Mouse (Mus musculus): ENCODE results near the gene Smarcb1.
A peak's percentile ranks its signal among the peaks of the same experiment; 100 is the strongest.

Gene Smarcb1

DNA sequence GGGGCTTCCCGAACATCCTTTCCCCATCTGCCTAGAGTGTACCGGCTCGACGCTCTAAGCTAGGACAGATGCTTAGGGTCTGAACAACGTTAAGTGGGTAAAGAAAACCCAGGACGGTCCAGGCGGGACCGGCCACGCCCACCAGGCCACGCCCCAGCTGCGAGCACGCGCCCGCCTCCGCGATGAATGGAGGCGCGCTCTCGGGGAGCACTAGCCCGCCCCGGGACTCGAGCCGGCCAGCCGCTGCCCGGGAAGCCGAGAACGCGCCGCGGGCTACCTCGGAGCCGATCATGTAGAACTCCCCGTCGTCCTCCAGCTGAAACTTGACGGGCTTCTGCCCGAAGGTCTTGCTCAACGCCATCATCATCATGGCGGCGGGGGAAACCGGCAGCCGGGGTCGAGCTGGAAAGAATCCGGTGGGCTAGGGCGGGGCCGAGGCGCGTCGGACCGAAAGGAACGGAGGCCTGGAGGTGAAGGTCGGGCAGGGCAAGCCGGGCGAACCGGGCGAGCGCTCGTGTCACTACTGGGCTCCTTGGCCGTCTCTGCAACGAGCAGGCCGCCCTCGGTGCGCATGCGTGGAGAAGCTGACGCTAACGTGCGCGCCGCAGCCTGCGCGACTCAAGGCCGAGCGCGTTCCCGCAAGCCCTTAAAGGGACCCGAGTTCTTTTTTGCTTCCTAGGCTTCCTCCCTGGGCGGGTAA, at the start of gene Smarcb1:
Gene Smarcb1, minus strand, starts transcription at position 592 of the 700 bp plus-strand sequence.
- DNase-seq (ENCODE audit: low spot score) = peak; percentile 83

DNA sequence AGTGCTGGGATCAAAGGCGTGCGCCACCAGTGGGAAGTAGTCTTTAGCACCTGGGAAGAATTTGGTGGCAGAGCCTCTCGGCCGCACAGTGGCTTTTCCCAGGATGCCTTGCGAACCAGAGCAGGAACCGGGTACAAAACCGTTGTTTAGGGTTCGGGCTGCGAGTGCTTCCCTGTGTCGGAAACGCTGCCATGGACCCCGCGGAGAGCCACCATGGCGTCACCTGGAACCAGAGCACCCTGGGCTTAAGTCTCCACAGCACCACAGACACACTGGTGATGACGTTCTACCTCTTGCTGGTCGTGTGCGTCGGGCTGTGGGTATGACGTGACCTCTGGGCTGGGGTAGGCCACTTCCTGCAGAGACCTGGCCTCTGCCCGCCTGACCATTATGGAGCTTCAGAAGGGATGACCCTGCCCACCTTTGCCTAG, 33.0 kb upstream of the Smarcb1 start, which contains the start of gene Gm5134:
Gene Gm5134, plus strand, starts transcription at position 134 of the 431 bp plus-strand sequence.
- DNase-seq (ENCODE audit: low spot score) = no peak

DNA sequence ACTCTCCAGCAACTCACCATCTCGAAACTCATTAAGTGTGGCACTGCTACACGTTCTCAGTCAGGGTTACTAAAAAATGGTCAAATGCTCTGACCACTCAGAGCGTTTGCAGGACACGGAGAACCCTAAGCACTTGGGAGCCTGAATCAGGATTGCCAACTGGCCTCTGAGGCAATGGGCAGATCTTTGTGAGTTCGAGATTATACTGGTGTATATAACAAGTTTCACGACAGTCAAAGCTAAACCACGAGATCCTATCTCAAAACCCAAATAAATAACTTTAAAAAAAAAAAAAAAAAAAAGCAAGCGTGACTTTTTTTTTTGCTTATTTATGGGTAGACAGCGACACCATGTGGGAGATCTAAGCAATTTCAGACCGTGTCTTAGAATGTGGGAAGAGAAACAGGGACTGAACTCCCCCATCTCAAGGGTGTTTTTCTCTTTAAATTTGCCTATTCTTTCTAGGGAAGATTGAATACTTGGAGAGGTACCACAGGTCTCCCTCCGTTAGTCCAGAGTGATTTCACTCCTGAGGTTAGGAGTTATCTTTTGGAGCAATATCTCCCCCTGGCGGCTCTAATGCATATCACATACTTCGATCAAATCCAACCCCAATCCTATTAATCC, 30.1 kb upstream of the Smarcb1 start:
- DNase-seq (ENCODE audit: low spot score) = peak; percentile 71

DNA sequence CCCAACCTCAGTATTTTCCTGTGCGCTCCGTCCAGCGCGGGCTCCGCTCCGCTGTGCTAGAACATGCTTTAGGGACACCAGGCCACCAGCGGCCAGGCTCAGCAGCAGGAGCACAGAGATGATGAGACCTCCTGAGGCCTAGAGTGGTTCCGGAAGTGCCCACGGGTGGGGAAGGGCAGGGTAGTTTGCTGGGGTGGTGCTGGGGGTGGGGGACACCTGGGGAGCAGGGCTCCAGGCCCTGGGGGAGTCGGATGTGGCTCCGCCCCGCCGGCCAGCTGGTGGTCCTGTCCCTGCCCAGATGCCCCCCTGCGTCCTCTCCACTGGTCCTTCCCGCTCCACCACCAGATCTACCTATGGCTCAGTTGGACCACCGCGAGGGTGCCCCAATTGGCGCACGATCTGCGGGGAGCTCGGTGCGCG, 29.4 kb upstream of the Smarcb1 start:
- no peak for DNase-seq (ENCODE audit: low spot score)

DNA sequence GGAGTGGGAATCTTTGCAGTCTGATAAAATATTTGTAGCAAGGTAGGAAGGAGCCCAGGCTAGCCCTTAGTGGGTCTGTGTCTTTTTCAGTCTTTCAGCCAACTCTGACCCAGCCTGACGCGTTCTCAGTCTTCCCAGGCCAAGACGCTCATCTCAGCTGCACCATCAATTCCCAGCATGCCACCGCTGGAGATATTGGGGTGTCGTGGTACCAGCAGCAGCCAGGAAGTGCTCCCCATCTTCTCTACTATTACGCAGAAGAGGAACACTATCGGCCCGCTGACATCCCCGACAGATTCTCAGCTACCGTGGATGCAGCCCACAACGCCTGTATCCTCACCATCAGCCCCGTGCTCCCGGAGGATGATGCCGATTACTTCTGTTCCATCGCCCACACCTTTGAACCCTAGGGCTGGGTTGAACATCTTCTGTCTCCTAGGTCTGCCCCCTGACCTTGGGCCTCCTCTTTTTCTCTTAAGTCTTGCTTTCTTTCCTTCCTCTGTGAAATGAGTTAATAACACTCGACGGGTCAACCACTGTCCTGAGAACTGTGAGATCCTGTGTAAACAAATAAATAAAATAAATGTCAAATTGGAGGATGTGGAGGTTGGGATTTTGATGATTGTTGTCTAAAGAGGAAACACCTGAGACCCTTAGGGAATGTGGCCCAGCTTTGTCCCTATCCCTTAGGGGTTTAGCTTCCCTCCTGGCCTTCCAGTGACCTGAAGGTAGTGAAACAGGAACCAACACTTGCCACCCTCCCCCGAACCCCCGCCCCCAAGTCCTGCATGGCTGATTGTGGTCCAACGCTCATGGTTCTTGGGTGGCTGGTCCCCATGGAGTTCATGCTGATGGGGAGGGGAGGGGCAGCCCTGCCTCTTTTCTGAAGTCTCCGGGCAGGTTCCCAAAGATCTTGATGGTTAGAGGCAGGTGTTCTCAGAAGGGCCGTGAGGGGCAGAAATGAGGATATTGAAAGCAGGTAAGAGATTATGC, 27.9 kb upstream of the Smarcb1 start:
- no peak for DNase-seq (ENCODE audit: low spot score)

DNA sequence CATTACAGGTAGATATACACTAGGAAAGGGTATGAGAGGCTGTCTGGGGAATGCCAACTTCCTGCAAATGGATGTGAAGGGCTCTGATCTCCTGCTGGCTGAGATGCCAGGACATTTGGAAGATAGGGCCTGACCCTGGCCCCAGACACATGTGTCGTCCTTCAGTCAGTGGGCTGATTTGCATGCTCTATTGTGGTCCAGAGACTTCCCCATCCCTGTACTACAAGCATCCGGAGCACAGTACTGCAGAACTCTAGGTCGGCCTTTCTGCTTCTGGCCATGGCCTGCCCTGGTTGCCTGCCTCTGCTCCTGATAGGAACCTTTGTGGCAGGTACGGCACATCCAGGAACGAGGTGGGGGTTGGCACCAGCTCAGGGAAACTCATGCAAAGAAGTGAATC, 26.7 kb upstream of the Smarcb1 start:
- no peak for DNase-seq (ENCODE audit: low spot score)

DNA sequence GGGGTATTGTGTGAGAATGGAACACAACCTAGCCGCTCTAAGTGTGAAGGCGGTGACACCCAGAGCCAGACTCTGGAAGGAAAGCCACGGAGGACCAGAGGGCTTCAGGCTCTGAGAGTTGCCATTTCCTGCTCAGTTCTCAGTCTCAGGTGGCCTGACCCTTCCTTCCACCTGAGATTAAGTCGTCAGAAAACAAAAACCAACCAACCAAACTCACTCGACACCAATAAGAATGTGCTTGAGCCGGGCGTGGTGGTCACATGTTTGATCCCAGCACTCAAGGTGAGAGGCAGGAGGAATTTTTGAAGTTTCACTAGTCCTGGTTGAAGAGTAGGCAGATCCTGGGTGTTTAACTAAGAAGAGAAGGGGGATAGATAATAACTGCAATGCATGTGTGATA, 24.5 kb upstream of the Smarcb1 start:
- no peak for DNase-seq (ENCODE audit: low spot score)

DNA sequence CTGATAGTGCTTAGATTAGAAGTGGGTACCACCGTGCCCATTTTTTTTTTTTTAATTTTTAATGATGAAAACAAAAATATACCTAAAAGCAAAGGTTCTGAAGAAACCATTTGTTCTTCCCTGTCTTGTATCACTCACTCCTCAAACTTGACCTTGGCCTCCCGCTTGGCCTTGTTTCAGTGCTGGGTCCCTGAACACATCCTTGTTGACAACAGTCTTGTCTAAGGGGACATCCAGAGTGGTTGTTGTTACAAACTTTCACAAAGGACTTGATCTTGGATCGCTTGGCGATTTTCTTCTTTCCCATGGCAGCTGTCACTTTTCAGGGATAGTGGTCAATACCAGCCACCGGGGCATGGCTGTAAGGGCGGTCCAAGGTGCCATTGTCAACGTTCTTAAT, 23.8 kb upstream of the Smarcb1 start:
- no peak for DNase-seq (ENCODE audit: low spot score)

DNA sequence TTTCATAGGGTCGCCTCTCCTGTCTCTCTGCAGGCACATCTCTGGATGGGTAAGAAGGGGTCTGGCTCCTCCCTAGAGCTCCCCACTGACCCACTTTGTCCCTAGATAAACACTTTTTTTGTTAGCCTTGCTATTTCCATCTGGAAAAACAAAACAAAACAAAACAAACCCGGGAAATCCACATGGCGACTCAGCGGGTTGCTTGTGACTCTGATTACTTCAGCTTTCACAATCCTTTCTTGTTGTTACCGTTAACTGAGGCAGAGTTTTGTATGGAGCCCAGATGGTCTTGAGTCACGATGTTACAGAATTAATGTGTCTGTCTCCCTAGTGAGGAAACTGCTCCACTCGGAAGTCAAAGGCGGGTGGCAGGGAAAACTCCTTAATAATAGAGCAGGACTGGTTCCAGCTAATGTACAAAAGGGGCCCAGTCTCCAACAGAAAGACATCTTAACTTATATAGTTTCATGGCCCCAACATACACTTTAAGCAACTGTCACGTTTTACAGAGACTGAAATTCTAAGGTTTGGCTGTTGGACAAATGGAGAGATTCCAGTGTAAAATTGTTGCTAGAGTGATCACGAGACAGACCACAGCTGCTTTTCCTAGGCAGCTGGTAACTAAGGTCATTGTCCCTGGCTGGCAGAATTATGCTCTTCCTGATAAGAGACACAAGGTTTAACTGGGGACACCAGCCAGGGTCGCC, 22.8 kb upstream of the Smarcb1 start:
- DNase-seq (ENCODE audit: low spot score) = no peak

DNA sequence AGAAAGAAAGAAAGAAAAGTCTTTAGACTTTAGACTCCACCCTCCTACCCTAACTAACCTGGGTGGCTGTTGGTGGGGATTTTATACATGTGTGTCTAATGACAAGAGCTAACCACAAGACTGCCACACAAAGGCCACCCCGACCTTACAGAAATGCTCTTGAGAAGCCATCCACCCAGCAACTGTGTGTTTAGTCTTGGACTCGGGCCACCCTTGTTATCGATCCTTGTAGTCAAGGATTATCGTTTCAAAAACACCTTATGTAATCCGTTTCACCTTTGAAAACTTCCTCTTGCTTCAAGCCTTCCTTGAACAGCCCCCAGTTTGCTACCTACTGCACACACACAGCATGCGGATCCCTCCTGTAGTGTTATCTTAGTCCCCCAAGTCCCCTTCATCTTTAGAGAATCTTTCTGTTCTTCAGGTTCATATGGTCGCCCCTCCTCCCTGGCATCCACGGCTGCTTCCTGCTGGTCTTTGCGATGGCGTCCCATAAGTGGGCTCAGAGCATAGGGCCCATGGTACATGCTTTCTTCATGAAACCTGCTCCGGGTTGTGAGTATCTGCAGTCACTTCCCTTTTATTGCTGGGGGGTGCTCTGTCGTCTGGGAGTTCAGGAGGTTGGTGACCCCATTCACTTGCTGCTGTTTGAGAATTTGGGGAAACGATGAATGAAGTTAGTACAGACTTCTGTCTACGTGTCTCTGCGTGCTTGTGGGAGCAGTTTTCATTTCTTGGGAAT, 21.5 kb upstream of the Smarcb1 start, which contains the start of gene Vpreb3:
Gene Vpreb3, plus strand, starts transcription at position 322 of the 742 bp plus-strand sequence.
- DNase-seq (ENCODE audit: low spot score) = no peak

DNA sequence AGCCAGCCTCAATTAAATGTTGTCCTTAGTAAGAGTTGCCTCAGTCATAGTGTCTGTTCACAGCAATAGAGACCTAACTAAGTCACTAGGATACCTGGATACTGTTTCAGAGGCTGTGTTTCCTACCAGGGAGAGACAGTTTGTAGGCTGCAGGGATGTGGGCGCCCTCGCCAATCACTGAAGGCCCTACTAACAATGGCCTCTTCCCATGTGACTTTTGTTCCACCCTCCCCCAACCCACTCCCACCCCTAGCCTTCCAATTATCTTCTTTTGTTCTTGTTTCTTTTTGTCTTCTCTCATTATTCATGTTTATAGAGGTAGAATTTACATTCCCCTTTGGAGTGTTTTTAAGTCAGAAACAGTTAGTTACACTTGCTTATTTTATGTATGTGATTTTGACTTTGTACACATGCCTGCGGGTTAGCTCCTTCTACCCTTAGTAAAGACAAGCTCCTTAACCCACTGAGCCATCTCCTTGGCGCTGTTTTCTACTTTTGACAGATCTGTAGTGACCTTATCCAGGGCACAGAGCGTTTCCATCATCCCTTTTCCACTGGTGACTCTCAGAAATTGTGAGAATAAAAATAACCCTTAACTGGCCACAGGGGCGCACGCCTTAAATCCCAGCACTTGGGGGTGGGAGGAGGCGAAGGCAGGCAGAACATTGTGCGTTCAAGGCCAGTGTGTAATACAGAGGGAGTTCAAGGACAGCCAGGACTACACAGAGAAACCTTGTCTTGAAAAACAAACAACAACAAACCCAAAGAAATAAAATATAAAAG, 19.8 kb upstream of the Smarcb1 start:
- no peak for DNase-seq (ENCODE audit: low spot score)

DNA sequence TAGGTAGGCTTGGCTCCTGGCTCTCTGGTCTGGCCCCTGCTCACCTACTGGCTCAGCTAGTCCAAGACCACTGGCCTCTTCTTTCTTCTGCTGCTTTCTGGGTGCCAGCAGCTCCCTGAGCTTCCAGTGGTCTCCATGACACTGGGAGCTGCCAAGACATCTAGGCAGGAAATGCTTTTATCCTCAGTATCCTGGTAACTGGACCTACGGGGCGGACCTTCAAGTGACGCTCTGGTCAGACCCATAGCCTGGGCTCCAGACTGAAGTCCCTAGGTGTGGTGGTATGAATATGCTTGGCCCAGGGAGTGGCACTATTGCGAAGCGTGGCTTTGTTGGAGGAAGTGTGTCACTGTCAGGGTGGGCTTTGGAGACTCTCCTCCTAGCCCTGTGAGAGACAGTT, 19.1 kb upstream of the Smarcb1 start, which contains the start of gene Gm867:
Gene Gm867, minus strand, starts transcription at position 153 of the 400 bp plus-strand sequence.
- no peak for DNase-seq (ENCODE audit: low spot score)

DNA sequence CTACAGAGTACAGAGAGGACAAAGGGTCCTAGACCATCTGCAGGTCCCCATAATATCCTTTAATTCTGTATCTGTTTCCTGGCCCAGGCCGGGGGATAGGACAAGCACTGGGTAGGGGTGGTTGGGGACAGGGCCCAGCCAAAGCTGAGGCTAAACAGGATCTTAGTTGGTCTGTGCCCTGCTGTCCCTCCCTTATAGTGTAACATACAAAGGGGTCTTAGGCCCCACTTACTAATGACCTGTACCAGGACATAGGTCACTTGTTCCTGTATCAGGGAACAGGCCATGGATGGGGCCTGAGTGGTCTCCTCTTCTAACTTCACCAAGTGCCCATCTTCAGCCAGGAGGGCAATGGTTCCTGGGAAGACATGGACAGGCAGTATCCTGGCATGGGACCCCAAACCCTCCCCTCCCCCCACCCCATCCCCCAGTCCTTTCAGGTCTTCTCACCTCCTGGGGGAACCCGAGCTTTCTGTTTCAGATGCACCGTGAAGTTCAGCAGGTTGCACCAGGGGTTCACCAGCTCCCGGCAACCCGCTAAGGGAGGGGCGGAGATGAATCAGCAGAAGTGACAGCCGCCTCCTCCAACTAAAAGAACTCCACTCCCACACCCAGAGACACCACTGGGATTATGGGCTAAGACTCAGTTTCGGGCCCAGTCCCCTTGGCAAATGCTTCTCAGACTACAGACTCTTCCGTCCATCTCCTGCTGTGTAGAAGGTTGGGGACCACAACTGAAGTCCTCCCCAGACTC, 18.2 kb upstream of the Smarcb1 start:
- DNase-seq (ENCODE audit: low spot score) = no peak

DNA sequence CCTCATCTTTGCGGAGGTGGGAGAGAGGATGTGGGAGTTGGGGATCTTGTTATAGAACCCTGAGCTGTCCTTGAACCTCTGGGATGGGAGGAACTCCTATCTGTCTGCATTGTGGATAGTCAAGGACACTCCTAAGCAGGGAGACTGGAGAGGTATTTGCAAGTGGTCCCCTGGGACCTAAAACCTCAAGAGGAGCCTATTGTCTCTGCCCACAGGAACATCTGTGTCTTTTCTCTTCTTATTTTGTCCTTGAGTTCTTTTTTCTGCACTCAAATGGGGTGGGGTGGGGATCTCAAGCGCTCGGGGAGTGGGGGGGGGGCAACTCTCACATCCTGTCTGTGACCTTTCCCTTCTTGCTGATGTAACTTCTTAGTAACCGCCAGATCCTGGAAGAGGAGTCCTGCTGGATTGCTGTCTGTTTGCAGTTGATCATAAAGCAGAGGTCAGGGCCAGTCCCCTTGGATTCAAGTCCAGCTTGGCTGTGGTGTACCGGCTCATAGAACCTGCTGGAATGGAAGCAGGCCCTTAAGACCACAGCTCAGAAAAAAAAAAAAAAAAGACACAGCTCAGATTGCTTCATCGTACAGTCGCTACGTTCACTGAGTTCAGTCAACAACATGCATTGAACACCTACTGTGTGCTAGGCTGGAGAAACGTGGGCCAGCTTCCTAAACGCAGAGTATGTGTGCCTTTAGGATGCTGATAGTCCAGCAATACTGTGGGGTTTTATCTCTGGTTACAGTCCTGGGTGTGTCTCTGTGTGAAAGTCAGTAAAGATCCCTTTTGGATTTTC, 16.6 kb upstream of the Smarcb1 start:
- no peak for DNase-seq (ENCODE audit: low spot score)

DNA sequence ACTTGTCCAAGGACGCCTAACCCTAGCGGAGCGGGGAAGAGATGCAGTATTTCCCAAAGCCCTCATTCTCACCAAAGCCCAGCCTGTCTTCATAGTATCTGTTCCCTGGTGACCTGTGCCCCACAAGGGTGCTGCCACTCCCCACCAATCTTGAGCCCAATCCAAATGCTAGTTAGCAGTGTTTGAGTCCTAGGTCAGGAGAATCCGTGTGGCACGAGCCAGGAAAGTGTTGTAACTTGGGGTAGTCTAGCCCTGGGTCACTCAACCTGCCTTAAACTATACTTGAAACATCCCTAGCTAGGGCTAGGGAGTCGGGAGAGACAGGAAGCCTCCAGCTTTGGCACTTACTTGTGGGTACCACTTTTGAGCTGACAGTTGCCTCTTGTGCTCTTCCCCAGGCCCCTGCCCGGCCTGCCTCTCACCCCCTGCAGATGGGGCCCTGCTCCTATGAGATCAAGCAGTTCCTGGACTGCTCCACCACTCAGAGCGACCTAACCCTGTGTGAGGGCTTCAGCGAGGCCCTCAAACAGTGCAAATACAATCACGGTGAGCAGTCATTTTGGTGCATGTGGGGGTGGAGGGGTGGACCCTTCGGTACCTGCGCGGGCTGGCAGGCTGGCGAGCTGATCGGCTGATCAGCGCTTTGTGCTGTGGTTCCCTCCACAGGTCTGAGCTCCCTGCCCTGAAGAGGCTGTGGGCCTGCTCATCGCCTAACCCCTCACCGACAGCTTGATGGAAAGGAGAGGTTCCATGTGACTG, 15.7 kb upstream of the Smarcb1 start:
- DNase-seq (ENCODE audit: low spot score) = no peak

DNA sequence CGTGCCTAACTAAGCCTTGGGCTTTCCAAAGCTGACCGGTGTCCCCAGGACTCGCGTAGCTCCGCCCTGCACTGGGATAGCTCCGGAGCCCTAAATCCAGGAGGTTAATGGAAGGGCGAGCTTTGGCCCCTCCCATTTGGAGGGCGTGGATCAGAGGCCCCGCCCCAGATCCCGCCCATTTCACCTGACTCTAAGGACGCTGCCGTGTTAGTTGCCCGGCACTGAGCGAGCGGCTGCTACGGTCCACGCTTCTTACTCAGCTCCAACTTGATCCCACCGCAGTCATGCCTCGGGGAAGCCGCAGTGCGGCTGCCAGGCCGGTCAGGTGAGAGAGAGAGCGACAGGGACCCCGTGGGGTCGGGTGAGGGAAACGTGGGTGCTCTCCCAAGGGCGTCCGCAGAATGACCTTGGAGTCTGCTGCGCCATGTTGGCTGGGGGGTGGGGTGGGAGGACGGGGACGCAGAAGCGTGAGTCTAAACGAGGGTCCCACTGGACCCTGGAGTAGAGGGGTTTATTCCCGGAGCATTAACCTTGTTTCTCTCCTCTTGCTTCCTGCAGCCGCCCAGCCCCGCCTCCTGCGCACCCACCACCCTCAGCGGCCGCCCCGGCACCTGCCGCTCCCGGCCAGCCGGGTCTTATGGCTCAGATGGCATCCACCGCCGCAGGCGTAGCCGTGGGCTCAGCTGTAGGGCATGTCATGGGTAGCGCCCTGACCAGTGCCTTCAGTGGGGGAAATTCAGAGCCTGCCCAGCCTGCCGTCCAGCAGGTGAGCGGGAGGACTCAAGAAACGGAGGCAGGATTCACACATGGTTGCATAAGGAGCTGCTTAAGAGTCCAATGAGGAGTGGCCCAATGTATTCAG, 14.5 kb upstream of the Smarcb1 start, which contains the start of gene Mmp11:
Gene Mmp11, minus strand, starts transcription at position 817 of the 862 bp plus-strand sequence.
- DNase-seq (ENCODE audit: low spot score) = peak; percentile 42

DNA sequence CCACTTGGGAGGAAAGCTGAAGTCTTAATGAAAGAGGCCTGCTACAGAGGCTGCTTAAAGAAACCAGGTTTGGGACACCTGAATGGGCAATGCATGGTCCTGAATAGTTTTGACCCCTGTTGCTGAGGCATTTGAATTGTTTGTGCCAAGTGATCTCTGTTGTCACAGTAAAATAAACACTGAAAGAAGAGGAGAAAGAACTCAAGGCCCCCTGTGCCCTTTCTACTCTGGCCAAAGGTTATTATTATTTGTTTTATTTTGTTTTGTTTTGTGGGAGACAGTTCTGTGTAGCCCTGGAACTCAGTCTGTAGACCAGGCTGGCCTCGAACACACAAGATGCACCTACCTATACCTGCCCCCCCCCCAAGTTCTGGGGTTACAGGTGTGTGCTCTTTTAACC, 13.6 kb upstream of the Smarcb1 start:
- no peak for DNase-seq (ENCODE audit: low spot score)
